Mouse (Mus musculus): ENCODE measurements around the gene Pfkfb3. TPM values are rescaled to one million over a fixed set of nuclear protein-coding genes. Genes with fewer than 3 reads are reported as not detected.

Pfkfb3 gene
- polyA plus RNA-seq, 1 experiment, result 22.2 TPM

DNA sequence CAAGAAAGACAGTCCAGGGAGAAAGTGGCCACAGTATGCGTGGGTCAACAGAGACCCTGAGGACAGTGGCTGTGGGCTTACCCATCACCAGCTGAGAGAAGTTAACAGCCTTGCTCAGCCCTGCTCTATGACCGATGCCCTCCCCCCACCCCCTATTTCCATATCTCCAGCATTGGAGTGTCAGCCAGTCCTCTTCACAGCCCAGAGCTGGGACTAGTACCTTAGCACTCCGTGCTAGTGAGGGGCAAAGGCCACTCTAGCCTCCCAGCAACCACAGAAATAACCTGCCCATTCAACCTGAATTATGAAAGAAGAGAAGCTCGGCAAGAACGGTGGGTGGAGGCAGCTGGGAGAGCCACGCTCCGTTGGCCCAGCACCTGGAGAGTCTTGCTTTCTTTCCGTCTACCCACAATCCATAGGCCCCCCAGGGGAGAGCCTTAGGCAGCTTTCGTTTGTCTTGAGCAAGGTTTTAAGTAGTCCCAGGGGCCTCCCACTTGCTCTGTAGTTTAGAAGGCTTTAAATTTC is 1.5 kb downstream of the Pfkfb3 start:
- TF ChIP-seq POLR2A (IDR thresholded peaks at IDR 0.05; ENCODE audit: low read depth, low read length) (no peak), CTCF (conservative IDR thresholded peaks at IDR 0.05; ENCODE audit: insufficient read depth, insufficient read length, low read depth, low read length) (no peak)
- 29% methylated on average over 9 of the region's 9 CpGs for WGBS
- H3K4me1 ChIP-seq (ENCODE audit: control insufficient read depth, insufficient read depth, low read length), result no peaks in the 10 kb centered on the region
- DNase-seq, result peak; percentile 84
- no peaks in the 10 kb centered on the region for H3K36me3 ChIP-seq (ENCODE audit: control insufficient read depth, insufficient read depth, low read length)
- no peaks in the 10 kb centered on the region for H3K27me3 ChIP-seq (replicated peaks; ENCODE audit: control insufficient read depth, insufficient read depth, low read length)
- no peak overlapping the region for H3K27ac ChIP-seq (ENCODE audit: insufficient read depth, low read depth, low read length)
- H3K4me3 ChIP-seq (ENCODE audit: insufficient read depth, low read depth, low read length), result no peak overlapping the region

DNA sequence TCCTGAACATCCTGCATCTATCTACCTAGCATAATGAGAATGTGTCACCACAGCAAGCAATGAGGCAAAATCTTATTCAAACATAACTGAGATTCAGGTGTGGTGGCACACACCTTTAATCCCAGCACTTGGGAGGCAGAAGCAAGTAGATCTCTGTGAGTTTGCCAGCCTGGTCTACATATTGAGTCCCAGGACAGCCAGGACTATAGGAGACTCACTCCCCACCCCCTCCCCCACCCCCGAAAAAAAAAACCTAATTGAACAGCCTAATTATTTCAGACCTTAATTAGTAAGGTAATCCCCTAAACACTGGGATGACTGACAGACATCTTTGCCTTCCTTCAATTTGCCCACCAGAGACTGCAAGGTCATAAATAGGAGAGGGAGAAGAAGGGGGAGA is 2.2 kb downstream of the Pfkfb3 start:
- Histone ChIP-seq H3K36me3 (ENCODE audit: control insufficient read depth, insufficient read depth, low read length) (no peaks in the 10 kb centered on the region), H3K4me1 (ENCODE audit: control insufficient read depth, insufficient read depth, low read length) (no peaks in the 10 kb centered on the region), H3K4me3 (ENCODE audit: insufficient read depth, low read depth, low read length) (no peak overlapping the region), H3K27me3 (replicated peaks; ENCODE audit: control insufficient read depth, insufficient read depth, low read length) (no peaks in the 10 kb centered on the region), H3K27ac (ENCODE audit: insufficient read depth, low read depth, low read length) (no peak overlapping the region)
- WGBS, result 29% methylated on average over 1 of the region's 1 CpGs
- DNase-seq, result no peak
- TF ChIP-seq CTCF (conservative IDR thresholded peaks at IDR 0.05; ENCODE audit: insufficient read depth, insufficient read length, low read depth, low read length) (no peak), POLR2A (IDR thresholded peaks at IDR 0.05; ENCODE audit: low read depth, low read length) (no peak)

DNA sequence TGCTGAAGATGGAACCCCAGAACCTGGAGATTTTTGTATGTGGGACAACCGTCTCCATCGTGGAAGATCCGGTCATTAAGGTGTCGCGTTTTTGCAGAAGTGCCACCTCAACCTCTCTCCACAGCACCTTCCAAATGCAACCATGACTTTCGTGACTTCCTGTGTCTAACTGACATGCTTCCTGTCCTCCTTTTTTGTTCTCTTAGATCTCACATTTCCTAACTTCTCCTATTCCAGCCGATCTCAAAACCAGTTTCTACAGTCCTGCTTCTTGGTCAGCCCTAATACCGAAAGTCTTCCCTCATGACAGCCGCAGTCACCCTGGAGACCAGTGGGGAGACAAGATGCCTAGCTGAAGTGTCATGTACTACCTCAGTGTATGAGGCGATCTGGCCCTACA is 5.4 kb downstream of the Pfkfb3 start:
- 86% methylated on average over 10 of the region's 10 CpGs for WGBS
- no peaks in the 10 kb centered on the region for H3K27me3 ChIP-seq (replicated peaks; ENCODE audit: control insufficient read depth, insufficient read depth, low read length)
- TF ChIP-seq CTCF (conservative IDR thresholded peaks at IDR 0.05; ENCODE audit: insufficient read depth, insufficient read length, low read depth, low read length), result no peak
- no peak for TF ChIP-seq POLR2A (IDR thresholded peaks at IDR 0.05; ENCODE audit: low read depth, low read length)
- peaks cover 10% of the 10 kb centered on the region; the same call in 1 of the 2 replicates for H3K4me1 ChIP-seq (ENCODE audit: control insufficient read depth, insufficient read depth, low read length)
- no peak overlapping the region for H3K4me3 ChIP-seq (ENCODE audit: insufficient read depth, low read depth, low read length)
- no peaks in the 10 kb centered on the region for H3K36me3 ChIP-seq (ENCODE audit: control insufficient read depth, insufficient read depth, low read length)
- no peak for DNase-seq
- H3K27ac ChIP-seq (ENCODE audit: insufficient read depth, low read depth, low read length), result no peak overlapping the region

DNA sequence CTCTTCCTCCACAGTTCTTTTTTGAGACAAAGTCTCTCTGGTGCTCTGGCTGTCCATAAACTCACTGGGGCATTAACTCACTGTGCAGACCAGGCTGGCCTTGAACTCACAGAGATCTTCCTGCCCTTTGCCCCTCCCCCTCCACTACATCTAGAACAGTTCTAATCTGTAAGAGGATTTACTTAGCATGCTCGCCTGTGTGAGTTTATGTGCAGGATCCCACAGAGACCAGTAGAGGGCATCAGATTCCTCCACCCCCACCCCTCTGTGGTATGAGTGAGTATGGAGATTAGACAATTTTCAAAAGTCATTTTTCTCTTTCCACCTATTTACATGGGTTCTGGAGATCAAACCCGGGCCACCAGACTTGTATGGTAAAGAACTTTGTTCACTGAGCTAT is 6.3 kb downstream of the Pfkfb3 start:
- no peaks in the 10 kb centered on the region for H3K27me3 ChIP-seq (replicated peaks; ENCODE audit: control insufficient read depth, insufficient read depth, low read length)
- 65% methylated on average over 2 of the region's 2 CpGs for WGBS
- no peak overlapping the region for H3K4me3 ChIP-seq (ENCODE audit: insufficient read depth, low read depth, low read length)
- peaks cover 10% of the 10 kb centered on the region; the same call in 1 of the 2 replicates for H3K4me1 ChIP-seq (ENCODE audit: control insufficient read depth, insufficient read depth, low read length)
- H3K36me3 ChIP-seq (ENCODE audit: control insufficient read depth, insufficient read depth, low read length), result no peaks in the 10 kb centered on the region
- H3K27ac ChIP-seq (ENCODE audit: insufficient read depth, low read depth, low read length), result no peak overlapping the region
- TF ChIP-seq POLR2A (IDR thresholded peaks at IDR 0.05; ENCODE audit: low read depth, low read length) (no peak), CTCF (conservative IDR thresholded peaks at IDR 0.05; ENCODE audit: insufficient read depth, insufficient read length, low read depth, low read length) (peak; percentile 51)
- DNase-seq, result peak; percentile 28

DNA sequence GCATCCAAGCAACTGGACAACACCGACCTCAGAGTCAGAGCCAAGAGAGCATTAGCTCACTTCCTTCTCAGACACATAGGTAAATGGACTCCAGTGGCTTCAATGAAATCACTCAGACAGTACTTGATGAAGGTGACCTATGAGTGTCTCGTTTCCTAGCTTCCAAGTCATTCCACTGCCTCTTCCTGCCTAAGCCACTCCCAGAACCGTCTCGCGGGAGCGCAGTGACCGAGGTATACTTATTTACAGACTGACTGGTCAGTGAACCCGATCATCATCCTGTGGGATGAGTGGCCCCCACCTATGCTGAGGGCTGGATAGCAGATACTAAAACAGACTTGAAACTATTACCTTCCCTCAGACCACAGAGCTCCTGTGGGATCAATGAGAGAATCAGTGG is 7.8 kb downstream of the Pfkfb3 start:
- TF ChIP-seq POLR2A (IDR thresholded peaks at IDR 0.05; ENCODE audit: low read depth, low read length), result peak; percentile 18
- no peak for TF ChIP-seq CTCF (conservative IDR thresholded peaks at IDR 0.05; ENCODE audit: insufficient read depth, insufficient read length, low read depth, low read length)
- H3K36me3 ChIP-seq (ENCODE audit: control insufficient read depth, insufficient read depth, low read length), result no peaks in the 10 kb centered on the region
- no peaks in the 10 kb centered on the region for H3K27me3 ChIP-seq (replicated peaks; ENCODE audit: control insufficient read depth, insufficient read depth, low read length)
- DNase-seq, result peak; percentile 85
- H3K4me1 ChIP-seq (ENCODE audit: control insufficient read depth, insufficient read depth, low read length), result peaks cover 10% of the 10 kb centered on the region; the same call in 1 of the 2 replicates
- 41% methylated on average over 8 of the region's 8 CpGs for WGBS
- H3K27ac ChIP-seq (ENCODE audit: insufficient read depth, low read depth, low read length), result peak overlapping the region; percentile 81
- H3K4me3 ChIP-seq (ENCODE audit: insufficient read depth, low read depth, low read length), result peak overlapping the region; percentile 30

DNA sequence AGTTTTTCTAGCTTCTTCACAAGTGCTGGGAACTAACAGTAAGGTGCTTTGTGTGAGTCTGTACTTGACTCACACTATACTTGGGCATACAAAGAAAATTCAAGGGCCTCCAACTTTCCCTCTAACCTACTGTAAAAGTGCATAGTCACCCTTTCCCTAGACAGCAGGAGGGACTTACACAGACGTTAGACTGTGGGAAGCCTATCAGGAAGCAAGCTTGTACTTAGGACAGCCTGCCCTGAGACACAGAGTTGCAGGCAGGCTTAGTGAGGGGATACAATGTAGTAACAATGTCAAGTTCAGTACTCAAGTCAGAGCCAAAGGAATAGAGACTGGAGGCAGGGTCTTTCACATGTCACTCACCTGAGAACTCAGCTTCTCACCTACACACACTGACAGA is 8.5 kb downstream of the Pfkfb3 start:
- DNase-seq, result peak; percentile 48
- Histone ChIP-seq H3K27me3 (replicated peaks; ENCODE audit: control insufficient read depth, insufficient read depth, low read length) (no peaks in the 10 kb centered on the region), H3K4me3 (ENCODE audit: insufficient read depth, low read depth, low read length) (peak overlapping the region; percentile 30), H3K36me3 (ENCODE audit: control insufficient read depth, insufficient read depth, low read length) (no peaks in the 10 kb centered on the region), H3K27ac (ENCODE audit: insufficient read depth, low read depth, low read length) (peak overlapping the region; percentile 81), H3K4me1 (ENCODE audit: control insufficient read depth, insufficient read depth, low read length) (peaks cover 10% of the 10 kb centered on the region; the same call in 1 of the 2 replicates)
- no peak for TF ChIP-seq CTCF (conservative IDR thresholded peaks at IDR 0.05; ENCODE audit: insufficient read depth, insufficient read length, low read depth, low read length)
- TF ChIP-seq POLR2A (IDR thresholded peaks at IDR 0.05; ENCODE audit: low read depth, low read length), result no peak
- 29% methylated on average over 1 of the region's 1 CpGs for WGBS

DNA sequence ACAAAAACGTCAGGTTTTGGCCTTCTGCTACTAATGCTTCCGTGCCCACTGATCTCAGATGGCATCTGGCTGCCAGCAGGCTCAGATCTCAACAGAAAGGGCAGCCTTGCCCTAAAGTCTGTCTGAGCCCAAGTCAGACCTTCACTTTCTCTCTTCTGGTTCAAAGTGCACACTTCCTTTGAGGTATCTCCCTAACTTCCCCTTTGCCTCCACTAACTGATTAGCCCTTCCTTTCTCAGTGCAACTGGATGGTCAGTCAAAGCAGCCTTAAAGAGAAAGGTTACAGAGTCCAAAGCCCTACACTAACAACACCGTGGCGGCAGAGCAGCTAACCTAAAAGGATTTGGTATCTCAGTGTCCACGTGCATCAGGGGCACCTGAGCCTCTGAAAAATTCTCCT is 9.5 kb downstream of the Pfkfb3 start:
- peaks cover 10% of the 10 kb centered on the region; the same call in 1 of the 2 replicates for H3K4me1 ChIP-seq (ENCODE audit: control insufficient read depth, insufficient read depth, low read length)
- no peaks in the 10 kb centered on the region for H3K36me3 ChIP-seq (ENCODE audit: control insufficient read depth, insufficient read depth, low read length)
- 0 out of 2 replicates have a peak overlapping the region, but pooled peaks have one; percentile 12 for H3K27ac ChIP-seq (ENCODE audit: insufficient read depth, low read depth, low read length)
- no peak for DNase-seq
- WGBS, result 48% methylated on average over 5 of the region's 5 CpGs
- TF ChIP-seq CTCF (conservative IDR thresholded peaks at IDR 0.05; ENCODE audit: insufficient read depth, insufficient read length, low read depth, low read length) (no peak), POLR2A (IDR thresholded peaks at IDR 0.05; ENCODE audit: low read depth, low read length) (no peak)
- H3K4me3 ChIP-seq (ENCODE audit: insufficient read depth, low read depth, low read length), result no peak overlapping the region
- no peaks in the 10 kb centered on the region for H3K27me3 ChIP-seq (replicated peaks; ENCODE audit: control insufficient read depth, insufficient read depth, low read length)
